Mouse (Mus musculus) brain, embryonic 14.5 days (tissue): ENCODE data around the gene Lamc1. TPM values are rescaled to one million over a fixed set of nuclear protein-coding genes. Genes with fewer than 3 reads are reported as not detected.

Source experiments
- DNase-seq: peaks from one replicate; pipeline ENCODE4 v3.0.0-alpha.2; 2011; ENCODE audit warnings: low read depth
- CTCF ChIP-seq: fragments of 200-500 bp; IDR thresholded peaks from 2 replicates; pipeline ENCODE4 v1.5.1; 2012; ENCODE audit warnings: inconsistent platforms, mild to moderate bottlenecking, moderate library complexity, borderline replicate concordance; ENCODE audit not compliant: insufficient read depth, insufficient read length; ENCODE audit errors: extremely low read depth
- POLR2A ChIP-seq: fragments of 200-500 bp; IDR thresholded peaks from 2 replicates; pipeline ENCODE4 v1.6.1; 2012; ENCODE audit warnings: mild to moderate bottlenecking, inconsistent platforms, borderline replicate concordance; ENCODE audit not compliant: poor library complexity, insufficient read depth, insufficient read length, severe bottlenecking; ENCODE audit errors: extremely low read depth
- polyA plus RNA-seq: library from polyadenylated mRNA; depleted of rRNA; stranded (reverse); fragments of >200 nt; gene quantifications from 2 replicates; pipeline ENCODE4 v1.2.3, GENCODE M21; 2012

Gene Lamc1
- polyA plus RNA-seq, 1 experiment = 57.6 TPM

DNA sequence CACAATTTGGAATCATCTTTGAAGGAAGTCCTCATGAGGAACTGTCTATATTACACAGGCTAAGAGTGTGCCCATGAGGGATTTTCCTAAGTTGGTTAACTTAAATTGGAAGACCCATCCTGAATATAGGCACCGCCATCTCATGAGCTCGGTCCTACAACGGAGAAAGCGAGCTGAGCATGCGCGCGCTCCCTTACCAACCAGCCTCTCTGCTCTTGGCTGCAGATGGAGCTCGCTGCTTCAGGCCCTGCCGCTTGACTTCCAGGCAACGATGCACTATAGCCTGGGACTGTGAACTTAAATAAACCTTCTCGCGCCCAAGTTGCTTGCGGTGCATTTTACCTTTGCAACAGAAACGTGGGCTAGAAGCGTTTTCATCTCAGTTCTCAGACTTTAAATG lies 61.8 kb downstream of the Lamc1 start:
- no peak for DNase-seq
- TF ChIP-seq CTCF = no peak
- TF ChIP-seq POLR2A = no peak

DNA sequence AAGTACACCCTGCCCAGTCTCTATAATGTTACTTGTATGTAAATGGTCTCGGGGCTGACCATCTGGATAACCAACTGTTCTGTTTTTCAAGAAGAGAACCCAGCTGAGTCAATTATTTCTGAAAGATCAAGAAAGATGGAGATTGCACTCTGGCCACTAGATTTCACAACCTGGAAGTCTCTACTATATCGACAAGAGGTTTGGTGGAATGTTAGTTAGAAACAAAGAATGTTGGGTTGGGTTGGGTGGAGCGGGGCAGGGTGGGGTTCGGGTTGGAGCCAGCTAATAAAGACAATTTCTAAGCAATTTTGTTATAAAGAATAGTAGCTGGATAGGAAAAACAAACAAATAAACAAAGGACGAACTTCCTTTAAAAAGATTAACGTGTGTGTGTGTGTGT lies 62.9 kb downstream of the Lamc1 start:
- DNase-seq = peak; percentile 51
- TF ChIP-seq CTCF (no peak), POLR2A (no peak)

DNA sequence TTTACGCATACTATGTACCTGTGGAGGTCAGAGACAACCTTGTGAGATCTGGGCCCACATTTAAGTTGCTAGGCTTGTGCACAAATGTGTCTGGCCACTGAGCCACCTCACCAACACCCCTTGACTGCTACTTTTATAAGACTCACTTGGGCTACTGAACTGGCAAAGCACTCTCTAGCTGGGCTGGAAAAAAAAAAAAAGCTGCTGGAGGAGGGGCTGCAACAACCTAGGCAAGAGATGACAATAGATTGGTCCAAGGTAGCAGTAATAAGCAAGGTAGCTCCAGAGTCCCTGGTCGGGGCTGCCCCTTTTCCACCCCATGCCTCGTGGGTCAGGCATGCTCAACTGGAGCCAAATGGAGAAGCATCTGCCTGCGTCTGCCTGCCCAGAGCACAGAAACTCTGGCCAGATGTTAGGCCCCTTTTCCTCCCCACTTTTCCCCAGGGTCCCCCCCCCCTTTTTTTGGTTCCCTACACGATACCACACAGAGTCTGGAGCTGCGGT lies 63.7 kb downstream of the Lamc1 start:
- DNase-seq = no peak
- TF ChIP-seq CTCF = no peak
- TF ChIP-seq POLR2A = no peak

DNA sequence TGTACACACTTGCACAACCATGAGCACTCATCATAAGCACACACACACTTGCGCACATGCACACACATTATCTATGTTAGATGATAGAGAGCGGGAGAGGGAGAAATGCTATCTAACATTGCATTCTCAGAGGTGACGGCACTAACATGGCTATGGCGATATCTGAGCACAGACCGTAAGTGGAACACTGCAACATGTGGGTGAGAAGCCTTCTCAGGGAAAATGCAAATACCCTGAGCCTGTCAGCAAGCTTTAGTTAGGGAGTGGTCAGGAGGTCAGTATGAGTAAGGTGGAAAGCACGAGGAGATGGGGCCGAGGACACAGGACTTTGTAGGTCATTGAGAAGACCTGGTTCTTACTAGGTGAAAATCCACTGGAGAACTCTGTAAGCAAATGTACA lies 64.3 kb downstream of the Lamc1 start:
- TF ChIP-seq CTCF (no peak), POLR2A (no peak)
- no peak for DNase-seq

DNA sequence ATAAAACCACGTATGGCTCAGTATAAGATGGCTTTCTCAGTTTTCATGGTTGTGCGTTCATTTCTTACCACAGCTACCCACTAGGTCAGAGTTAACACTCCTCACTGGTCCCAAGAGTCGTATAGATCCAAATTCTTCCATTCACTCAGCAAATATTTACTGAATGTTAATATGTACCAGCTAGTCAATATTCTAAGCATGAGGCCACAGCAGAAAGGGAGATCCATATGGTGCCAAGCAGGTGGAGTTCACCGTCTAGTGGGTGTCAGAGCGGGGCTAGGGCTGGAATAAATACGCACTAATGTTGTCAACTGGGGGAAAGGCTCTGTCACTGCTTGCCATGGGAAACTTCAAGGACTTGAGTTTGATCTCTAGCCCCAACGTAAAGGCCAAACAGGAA lies 64.9 kb downstream of the Lamc1 start:
- no peak for DNase-seq
- TF ChIP-seq POLR2A = no peak
- no peak for TF ChIP-seq CTCF

DNA sequence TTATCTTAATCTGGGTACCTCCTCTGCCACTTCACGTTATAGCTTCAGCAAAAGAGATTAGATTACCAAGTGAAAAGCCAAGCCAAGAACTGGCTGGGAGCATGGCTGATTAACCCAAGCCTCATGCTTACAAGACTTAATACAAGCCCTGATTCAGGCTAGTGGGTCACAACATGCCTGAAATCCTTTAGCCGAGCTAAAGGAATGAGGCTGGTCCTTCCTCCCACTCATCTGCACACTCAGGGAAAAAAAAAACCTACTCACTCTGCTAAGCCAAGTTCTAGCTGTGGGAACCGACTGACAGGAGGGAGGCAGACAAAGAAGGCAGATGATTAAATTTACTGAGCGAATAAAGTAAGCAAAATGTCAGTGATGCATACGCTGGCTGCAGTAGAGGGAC lies 65.7 kb downstream of the Lamc1 start:
- TF ChIP-seq POLR2A = no peak
- TF ChIP-seq CTCF = no peak

DNA sequence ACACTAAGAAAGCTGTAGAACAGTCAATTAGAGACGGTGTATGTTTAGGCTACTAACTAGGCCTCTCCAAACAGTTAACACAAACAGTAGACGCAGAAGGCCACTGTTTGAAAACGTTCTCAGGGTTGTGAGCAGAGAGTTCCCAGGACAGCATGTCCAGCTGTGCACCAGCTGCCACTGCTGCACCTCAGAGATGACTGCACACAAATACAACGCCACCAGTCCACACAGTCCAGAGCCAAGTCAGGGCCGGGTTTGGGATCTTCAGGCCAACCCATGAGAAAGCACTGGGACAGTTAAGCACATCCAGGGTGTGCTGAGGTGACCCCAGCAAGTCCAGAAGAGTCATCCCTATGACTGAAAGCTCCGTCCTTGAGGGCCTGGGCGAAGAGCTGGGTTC lies 67.0 kb downstream of the Lamc1 start:
- TF ChIP-seq POLR2A = no peak
- no peak for TF ChIP-seq CTCF
- no peak for DNase-seq

More for the DNA sequence above, 65.7 kb downstream of the Lamc1 start:
- peak; percentile 46 for DNase-seq

DNA sequence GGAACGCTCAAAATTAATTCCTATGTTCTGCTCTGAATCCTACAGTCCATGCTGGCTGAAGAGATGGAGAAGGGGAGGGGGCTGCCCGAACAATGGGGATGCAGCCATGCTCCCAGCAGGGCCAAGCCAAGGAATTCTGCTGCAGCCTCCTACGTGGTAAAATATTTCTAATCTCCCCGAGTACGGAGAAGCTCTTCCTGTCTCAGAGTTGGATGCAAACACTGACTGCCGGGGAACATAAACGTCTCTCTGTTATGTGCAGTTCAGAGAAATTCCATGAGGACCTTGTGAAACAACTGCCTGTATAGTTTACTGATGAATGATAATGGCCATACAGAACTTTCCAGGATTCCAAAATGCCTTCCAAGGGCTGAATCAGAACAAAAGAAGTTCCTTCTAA lies 67.5 kb downstream of the Lamc1 start:
- TF ChIP-seq POLR2A (no peak), CTCF (no peak)
- peak; percentile 40 for DNase-seq

DNA sequence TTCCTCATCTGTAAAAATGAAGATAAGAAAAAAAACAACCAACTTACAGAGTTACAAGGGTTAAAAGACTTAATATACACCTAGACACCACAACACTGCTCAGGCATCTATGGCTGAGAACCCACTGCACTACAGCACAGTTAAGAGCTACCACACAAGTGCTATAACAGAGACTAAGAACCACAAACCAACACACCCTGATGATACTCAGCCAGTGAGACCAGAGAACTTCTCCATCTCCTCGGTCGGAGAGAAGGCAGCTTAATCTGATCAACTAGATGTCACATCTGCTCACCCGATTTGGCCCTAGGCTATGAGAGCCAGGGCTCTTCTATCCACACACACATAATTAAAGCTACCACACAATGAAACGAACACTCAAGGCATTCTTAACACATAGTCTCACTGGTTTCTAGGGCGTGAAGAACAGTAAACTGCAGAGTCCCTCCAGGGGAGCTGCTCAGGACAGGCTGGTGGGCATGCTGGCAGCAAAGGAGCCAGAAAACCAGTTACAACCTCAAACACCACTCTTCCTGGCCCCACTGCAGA lies 72.8 kb downstream of the Lamc1 start:
- DNase-seq = no peak
- TF ChIP-seq CTCF (no peak), POLR2A (no peak)

DNA sequence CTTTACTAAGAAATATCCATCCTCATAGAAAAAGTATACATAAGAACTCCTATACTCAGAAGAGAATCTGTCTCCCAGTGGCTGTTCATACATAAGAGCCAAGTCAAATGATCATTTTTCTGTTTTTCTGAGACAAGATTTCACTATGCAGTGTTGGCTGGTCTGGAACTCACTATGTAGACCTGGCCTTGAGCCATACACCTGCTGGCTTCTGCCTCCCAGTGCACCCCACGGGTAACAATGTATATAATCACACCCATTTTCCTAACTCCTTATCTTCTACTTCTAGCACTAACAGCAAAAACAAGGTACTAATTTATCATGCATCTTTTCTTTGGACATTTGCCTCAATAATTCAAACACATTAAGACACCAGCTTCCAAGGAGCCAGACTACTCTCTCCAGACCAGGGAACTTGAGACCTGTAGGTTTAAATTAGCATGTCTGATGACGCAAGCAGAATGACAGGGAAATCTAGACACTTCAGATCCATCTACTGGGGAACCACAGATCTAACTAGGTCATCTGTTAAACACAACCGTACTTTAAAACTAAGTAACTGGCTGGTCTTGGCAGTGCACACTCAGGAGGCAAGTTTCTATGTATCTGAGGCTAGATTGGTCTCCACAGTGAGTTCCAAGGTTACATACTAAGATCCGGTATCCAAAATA lies 79.9 kb downstream of the Lamc1 start:
- TF ChIP-seq CTCF = no peak
- no peak for TF ChIP-seq POLR2A
- no peak for DNase-seq

DNA sequence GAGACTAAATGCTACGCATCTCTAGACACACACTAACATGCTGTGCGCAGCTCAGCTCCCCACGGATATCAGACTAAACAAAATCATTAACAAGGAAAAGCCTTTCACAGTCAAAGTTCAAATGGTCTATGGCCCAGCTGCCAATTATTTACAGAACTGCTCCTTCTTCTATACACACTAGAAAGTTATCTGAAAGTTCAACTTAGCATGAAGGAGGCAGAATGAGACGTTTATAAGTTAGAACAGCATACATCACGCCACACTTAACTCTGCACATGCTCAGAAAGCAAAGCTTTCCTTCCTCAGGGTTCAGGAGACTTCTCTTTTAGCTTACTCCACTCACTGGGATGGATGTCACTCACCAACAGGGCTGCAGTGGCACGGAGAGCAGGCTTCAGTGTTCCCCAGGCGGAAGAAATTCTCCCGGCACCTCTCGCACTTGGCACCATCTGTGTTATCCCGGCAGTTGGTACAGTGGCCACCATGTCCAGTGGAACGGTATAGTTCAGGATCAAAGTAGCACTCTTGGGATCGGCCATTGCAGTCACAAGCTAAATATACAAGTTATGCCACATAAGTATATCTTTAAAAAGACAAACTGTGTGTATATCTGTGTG lies 80.9 kb downstream of the Lamc1 start:
- TF ChIP-seq CTCF (no peak), POLR2A (no peak)
- DNase-seq = no peak
